Mouse (Mus musculus) C2C12 (cell line): ENCODE results near the gene Phc1. TPM values are rescaled to one million over a fixed set of nuclear protein-coding genes. Genes with fewer than 3 reads are reported as not detected.
"Not testable (repeated sequence)": the region's sequence is repeated elsewhere in the genome, so short reads cannot be mapped to it uniquely, and the experiment has no call there.

Source experiments
- H3K27me3 ChIP-seq: one replicate; pipeline ENCODE4 v1.6.1; 2011; ENCODE audit not compliant: control insufficient read depth, insufficient read depth, insufficient read length
- H3K36me3 ChIP-seq: one replicate; pipeline ENCODE4 v1.6.1; 2011; ENCODE audit not compliant: control insufficient read depth, insufficient read depth
- H3K4me3 ChIP-seq: one replicate; pipeline ENCODE4 v1.5.1; 2011; ENCODE audit warnings: mild to moderate bottlenecking, control low read depth; ENCODE audit not compliant: poor library complexity, insufficient read depth, severe bottlenecking
- H3K79me2 ChIP-seq: one replicate; pipeline ENCODE4 v1.6.1; 2011; ENCODE audit not compliant: control insufficient read depth, insufficient read depth
- H3K79me3 ChIP-seq: one replicate; pipeline ENCODE4 v1.6.1; 2011; ENCODE audit warnings: low read depth, control low read depth
- H3ac ChIP-seq: one replicate; pipeline ENCODE3; 2011; ENCODE audit warnings: low read depth; ENCODE audit not compliant: control insufficient read depth, insufficient read length
- CEBPB ChIP-seq: IDR thresholded peaks from one replicate; pipeline ENCODE4 v1.6.1; 2011; ENCODE audit warnings: low read depth, mild to moderate bottlenecking, control low read depth, moderate library complexity
- CTCF ChIP-seq: IDR thresholded peaks from one replicate; pipeline ENCODE4 v1.5.1; 2011; ENCODE audit not compliant: control insufficient read depth, insufficient read depth, insufficient read length
- FOSL1 ChIP-seq: IDR thresholded peaks from one replicate; pipeline ENCODE4 v1.8.0; 2011; ENCODE audit warnings: mild to moderate bottlenecking, low read length; ENCODE audit not compliant: poor library complexity, insufficient read depth, severe bottlenecking
- MAX ChIP-seq: IDR thresholded peaks from one replicate; pipeline ENCODE4 v1.6.1; 2011; ENCODE audit warnings: mild to moderate bottlenecking, control low read depth
- MYOD1 ChIP-seq: IDR thresholded peaks from one replicate; pipeline ENCODE4 v1.6.1; 2011; ENCODE audit warnings: low read depth; ENCODE audit not compliant: control insufficient read depth, insufficient read length
- MYOG ChIP-seq: IDR thresholded peaks from one replicate; pipeline ENCODE4 v1.6.1; 2011; ENCODE audit not compliant: control insufficient read depth, insufficient read length; ENCODE audit errors: extremely low read depth
- USF1 ChIP-seq: IDR thresholded peaks from one replicate; pipeline ENCODE4 v1.6.1; 2011; ENCODE audit warnings: low read depth, mild to moderate bottlenecking, control low read depth, moderate library complexity
- polyA plus RNA-seq: library from polyadenylated mRNA; unstranded; fragments of >200 nt; fragmentation: generic; extraction: Trizol; gene quantifications from one replicate; pipeline ENCODE4 v1.2.1, GENCODE M21; 2012; ENCODE audit warnings: missing spikeins

The Phc1 gene
- polyA plus RNA-seq, 1 experiment = 17.6 TPM

DNA sequence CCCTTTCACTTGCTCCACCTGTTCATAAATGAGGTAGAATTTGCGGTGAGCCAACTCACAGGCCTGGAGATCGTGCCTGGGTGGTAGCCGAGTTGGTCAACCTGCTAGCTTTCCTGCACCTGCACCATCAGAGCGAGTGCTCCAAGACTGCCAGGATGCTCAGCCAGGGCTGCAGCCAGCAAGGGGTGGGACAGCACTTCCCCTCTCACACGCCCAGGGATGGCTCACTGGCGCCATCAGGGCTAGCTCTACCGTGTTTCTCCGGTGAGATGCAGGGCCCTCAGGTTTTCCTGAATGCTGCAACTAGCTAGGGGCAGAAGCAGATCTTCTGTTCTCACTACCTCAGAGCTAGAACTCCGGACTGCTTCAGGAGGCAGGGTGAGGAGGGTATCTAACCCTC lies 15.5 kb upstream of the Phc1 start:
- no peaks in the 10 kb centered on the region for H3K36me3 ChIP-seq
- H3K27me3 ChIP-seq = no peaks in the 10 kb centered on the region
- H3K79me2 ChIP-seq = no peaks in the 10 kb centered on the region
- no peaks in the 10 kb centered on the region for H3K79me3 ChIP-seq
- H3K4me3 ChIP-seq = no peak overlapping the region
- TF ChIP-seq MYOD1 = no peak
- TF ChIP-seq FOSL1 = no peak
- TF ChIP-seq CEBPB = no peak
- no peak for TF ChIP-seq CTCF
- TF ChIP-seq USF1 = no peak
- no peak for TF ChIP-seq MAX
- no peak for TF ChIP-seq MYOG
- H3ac ChIP-seq = no peak overlapping the region

DNA sequence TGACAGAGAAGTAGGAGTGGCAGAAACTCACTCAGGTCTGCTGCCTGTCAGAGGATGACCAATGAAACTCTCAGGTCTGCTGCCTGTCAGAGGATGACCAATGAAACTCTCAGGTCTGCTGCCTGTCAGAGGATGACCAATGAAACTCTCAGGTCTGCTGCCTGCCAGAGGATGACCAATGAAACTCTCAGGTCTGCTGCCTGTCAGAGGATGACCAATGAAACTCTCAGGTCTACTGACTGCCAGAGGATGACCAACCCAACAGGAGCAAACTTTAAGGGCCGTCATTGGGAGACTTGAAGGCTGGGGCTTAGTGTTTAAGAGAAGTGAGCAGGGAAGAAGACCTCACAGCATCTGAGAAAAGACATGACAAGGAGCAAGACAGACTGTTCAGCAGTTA lies 7.0 kb upstream of the Phc1 start:
- H3ac ChIP-seq, H3K79me3 ChIP-seq, H3K36me3 ChIP-seq, H3K27me3 ChIP-seq, H3K79me2 ChIP-seq, H3K4me3 ChIP-seq: not testable (repeated sequence)

DNA sequence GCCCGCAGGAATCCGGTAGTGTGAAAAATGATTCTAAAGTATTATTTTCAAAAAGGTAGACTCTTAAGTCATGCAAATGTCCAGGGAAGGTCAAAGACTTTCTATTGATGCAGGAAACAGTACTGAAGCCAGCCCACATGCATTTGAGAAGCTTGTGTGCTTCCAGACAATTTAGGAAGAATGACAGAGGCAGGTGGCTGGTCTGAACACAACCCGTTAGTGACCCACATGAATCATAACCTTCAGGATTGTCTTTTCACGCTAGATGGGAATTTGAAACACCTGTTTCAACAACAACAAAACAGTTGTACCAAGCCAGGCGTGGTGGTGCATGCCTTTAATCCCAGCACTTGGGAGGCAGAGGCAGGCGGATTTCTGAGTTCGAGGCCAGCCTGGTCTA lies 6.0 kb upstream of the Phc1 start:
- Histone ChIP-seq H3K79me3 (no peaks in the 10 kb centered on the region), H3K27me3 (no peaks in the 10 kb centered on the region), H3K4me3 (no peak overlapping the region), H3K79me2 (no peaks in the 10 kb centered on the region), H3ac (no peak overlapping the region), H3K36me3 (no peaks in the 10 kb centered on the region)
- TF ChIP-seq USF1 (no peak), MYOD1 (peak; percentile 95)

DNA sequence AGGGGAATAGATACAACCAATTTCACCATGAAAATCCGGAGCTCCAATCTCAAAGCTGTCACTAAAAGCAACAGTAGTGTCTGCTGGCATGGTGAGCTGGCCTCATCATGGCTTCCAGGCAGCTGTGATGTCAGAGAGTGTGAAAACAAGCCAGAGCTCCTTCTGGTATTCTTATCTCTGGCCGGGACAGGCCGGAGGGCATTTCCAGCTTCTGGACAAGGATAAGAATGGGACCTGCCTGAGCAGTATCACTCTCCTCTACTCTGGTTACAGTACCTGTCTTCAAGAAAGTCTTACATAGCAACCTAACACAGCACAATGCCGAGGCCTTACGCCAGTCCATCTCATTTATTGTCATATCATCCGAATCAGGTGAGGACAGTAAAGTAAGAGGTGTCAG lies 5.4 kb upstream of the Phc1 start:
- no peaks in the 10 kb centered on the region for H3K36me3 ChIP-seq
- H3K79me3 ChIP-seq = no peaks in the 10 kb centered on the region

DNA sequence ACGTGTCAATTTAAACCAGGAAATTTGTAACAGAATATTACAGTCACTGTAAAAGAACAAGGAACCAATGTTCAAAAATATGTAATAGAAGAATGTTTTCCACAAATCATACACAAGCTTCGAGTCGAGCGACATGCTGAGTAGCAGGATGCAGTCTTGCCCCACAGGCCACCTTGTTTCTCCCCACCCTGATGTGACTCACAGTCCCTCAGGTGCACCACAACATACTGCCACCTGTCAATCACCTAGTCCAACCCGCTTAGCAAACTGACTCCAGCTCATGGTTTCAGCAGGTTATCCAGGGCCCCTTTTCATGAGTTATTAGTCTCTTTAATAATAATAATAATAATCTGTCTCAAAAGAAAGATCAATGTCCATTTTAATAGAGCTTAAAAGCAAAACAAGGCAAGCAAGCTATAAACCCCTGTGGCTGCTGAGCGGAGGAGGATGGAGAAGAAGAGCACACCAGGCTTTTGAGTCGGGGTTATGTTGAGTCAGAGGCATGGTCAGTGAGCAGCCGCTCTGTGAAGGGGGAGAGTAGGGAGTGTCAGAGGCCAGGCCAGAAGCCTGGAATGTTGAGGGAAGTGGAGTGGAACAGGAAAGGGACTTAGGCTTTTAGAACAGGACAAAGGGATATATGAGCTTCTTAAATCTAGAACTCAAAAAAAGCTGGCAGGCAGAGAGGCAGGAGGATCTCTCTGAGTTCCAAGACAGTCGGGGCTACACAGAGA lies 4.2 kb upstream of the Phc1 start:
- no peaks in the 10 kb centered on the region for H3K79me3 ChIP-seq
- TF ChIP-seq USF1 = no peak
- no peak for TF ChIP-seq MYOD1
- no peak for TF ChIP-seq CEBPB
- TF ChIP-seq MYOG = no peak
- TF ChIP-seq MAX = no peak
- TF ChIP-seq FOSL1 = no peak
- TF ChIP-seq CTCF = no peak
- H3K36me3 ChIP-seq = no peaks in the 10 kb centered on the region
- no peaks in the 10 kb centered on the region for H3K27me3 ChIP-seq
- H3ac ChIP-seq = no peak overlapping the region
- H3K4me3 ChIP-seq = no peak overlapping the region
- H3K79me2 ChIP-seq = no peaks in the 10 kb centered on the region

More for the DNA sequence above, 5.4 kb upstream of the Phc1 start:
- Histone ChIP-seq H3K79me2 (no peaks in the 10 kb centered on the region), H3K4me3 (no peak overlapping the region), H3ac (no peak overlapping the region), H3K27me3 (no peaks in the 10 kb centered on the region)
- TF ChIP-seq MYOD1 = no peak
- no peak for TF ChIP-seq CEBPB
- no peak for TF ChIP-seq CTCF
- TF ChIP-seq FOSL1 = no peak
- TF ChIP-seq MYOG = no peak
- TF ChIP-seq MAX = no peak
- no peak for TF ChIP-seq USF1

DNA sequence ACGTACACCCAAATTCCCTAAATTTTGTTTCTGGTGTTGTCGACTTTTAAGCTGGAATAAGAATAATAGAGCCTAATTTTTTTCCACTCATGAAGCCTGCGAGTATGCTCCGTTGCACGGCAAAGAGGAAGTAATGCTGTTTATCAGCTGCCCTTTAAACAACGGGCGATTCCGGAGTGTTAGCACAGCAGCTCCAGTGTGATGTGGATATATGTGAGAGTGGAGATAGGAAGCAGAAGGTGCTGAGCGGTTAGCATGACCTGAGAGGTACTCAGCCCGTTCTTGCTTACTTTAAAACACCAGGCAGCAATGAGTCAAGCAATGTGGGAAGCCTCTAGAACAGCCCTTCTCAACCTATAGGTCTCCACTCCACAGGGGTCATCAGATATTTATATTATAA lies 3.4 kb upstream of the Phc1 start:
- no peaks in the 10 kb centered on the region for H3K79me2 ChIP-seq
- TF ChIP-seq FOSL1 (no peak), USF1 (no peak), MYOG (no peak), CEBPB (no peak), CTCF (no peak), MAX (no peak), MYOD1 (no peak)
- no peaks in the 10 kb centered on the region for H3K36me3 ChIP-seq
- no peak overlapping the region for H3ac ChIP-seq
- H3K27me3 ChIP-seq = no peaks in the 10 kb centered on the region
- H3K79me3 ChIP-seq = no peaks in the 10 kb centered on the region
- H3K4me3 ChIP-seq = no peak overlapping the region
